Mouse (Mus musculus) liver, embryonic 13.5 days (tissue): Measurements from ENCODE around the gene Snapc2. TPM values are rescaled to one million over a fixed set of nuclear protein-coding genes. Genes with fewer than 3 reads are reported as not detected.

ENCODE experiments used
- ATAC-seq: fragments of 200-750 bp; cut with Nextera tagmentation; 2 replicates; pipeline ENCODE4 v1.8.0; 2017; ENCODE audit warnings: low read depth, mild to moderate bottlenecking, moderate number of reproducible peaks, moderate library complexity
- DNase-seq: peaks from one replicate; pipeline ENCODE4 v3.0.0; 2022
- H3K27ac ChIP-seq: fragments of 300-500 bp; sonication (generic); 2 replicates; pipeline ENCODE4 v1.5.1; 2015; ENCODE audit warnings: moderate library complexity, mild to moderate bottlenecking, inconsistent platforms
- H3K27me3 ChIP-seq: fragments of 300-500 bp; sonication (generic); 2 replicates; pipeline ENCODE4 v1.6.1; 2015; ENCODE audit warnings: mild to moderate bottlenecking, inconsistent platforms
- H3K36me3 ChIP-seq: fragments of 300-500 bp; sonication (generic); 2 replicates; pipeline ENCODE4 v1.6.1; 2015; ENCODE audit warnings: mild to moderate bottlenecking, inconsistent platforms
- H3K4me1 ChIP-seq: fragments of 300-500 bp; sonication (generic); replicated peaks from 2 replicates; pipeline ENCODE4 v1.6.1; 2015; ENCODE audit warnings: inconsistent platforms
- H3K4me2 ChIP-seq: fragments of 300-500 bp; sonication (generic); 2 replicates; pipeline ENCODE4 v1.6.1; 2015; ENCODE audit warnings: inconsistent platforms, mild to moderate bottlenecking, moderate library complexity
- H3K4me3 ChIP-seq: fragments of 300-500 bp; sonication (generic); replicated peaks from 2 replicates; pipeline ENCODE4 v1.5.1; 2015; ENCODE audit warnings: mild to moderate bottlenecking, inconsistent platforms
- H3K9ac ChIP-seq: fragments of 300-500 bp; sonication (generic); 2 replicates; pipeline ENCODE4 v1.6.1; 2015; ENCODE audit warnings: mild to moderate bottlenecking, inconsistent platforms
- H3K9me3 ChIP-seq: fragments of 300-500 bp; sonication (generic); replicated peaks from 2 replicates; pipeline ENCODE4 v1.6.1; 2016; ENCODE audit warnings: inconsistent platforms
- WGBS: fragments of 180-500 bp; shearing (Covaris S2); methylation state at CpG from one replicate; pipeline ENCODE4 v1.1.7; 2015; ENCODE audit not compliant: insufficient replicate concordance; 5-methylcytosine and 5-hydroxymethylcytosine counted together
- polyA plus RNA-seq: library from polyadenylated mRNA; unstranded; fragments of >200 nt; fragmentation: Nextera tagmentation; extraction: Ambion mirVana; gene quantifications from 2 replicates; pipeline ENCODE4 v1.2.1, GENCODE M21; 2015

Gene Snapc2
- polyA plus RNA-seq, 1 experiment from 2014 or later: 19.7 TPM

GRCm38 (mm10) chr8:4216791-4217621 is 35.9 kb upstream of the Snapc2 start, which contains the start of gene Prr36:
TSS of gene Prr36 (minus strand) at chr8:4217459.
- DNase-seq: no peak
- H3K4me2 ChIP-seq: peak within 1 kb of the TSS; percentile 67
- H3K9ac ChIP-seq: no peak within 1 kb of the TSS
- peaks cover 25% of the 10 kb centered on the region for H3K4me1 ChIP-seq
- no peak within 1 kb of the TSS for H3K27ac ChIP-seq
- no peaks in the 10 kb centered on the region for H3K9me3 ChIP-seq
- H3K36me3 ChIP-seq: no peaks in the 10 kb centered on the region
- 5% methylated on average over 44 of the region's 44 CpGs for WGBS
- H3K27me3 ChIP-seq: peaks cover 67% of the 10 kb centered on the region
- ATAC-seq: no peak
- H3K4me3 ChIP-seq: peak within 1 kb of the TSS; percentile 43

GRCm38 (mm10) chr8:4219617-4220016 is 33.3 kb upstream of the Snapc2 start:
- no peak overlapping the region for H3K4me2 ChIP-seq
- no peak overlapping the region for H3K9ac ChIP-seq
- H3K36me3 ChIP-seq: no peaks in the 10 kb centered on the region
- no peak for DNase-seq
- H3K9me3 ChIP-seq: no peaks in the 10 kb centered on the region
- 66% methylated on average over 3 of the region's 3 CpGs for WGBS
- no peak overlapping the region for H3K27ac ChIP-seq
- ATAC-seq: no peak
- H3K4me3 ChIP-seq: no peak overlapping the region
- H3K4me1 ChIP-seq: peaks cover 6% of the 10 kb centered on the region
- peaks cover 61% of the 10 kb centered on the region for H3K27me3 ChIP-seq

- Histone ChIP-seq H3K9me3 (no peaks in the 10 kb centered on the region), H3K27me3 (peaks cover 61% of the 10 kb centered on the region)
- ATAC-seq: no peak
Measured at GRCm38 (mm10) chr8:4222059-4222458, 30.8 kb upstream of the Snapc2 start.

GRCm38 (mm10) chr8:4226323-4226722 is 26.6 kb upstream of the Snapc2 start:
- H3K27me3 ChIP-seq: peaks cover 60% of the 10 kb centered on the region
- no peak overlapping the region for H3K9ac ChIP-seq
- H3K27ac ChIP-seq: no peak overlapping the region
- 22% methylated on average over 4 of the region's 4 CpGs for WGBS
- H3K4me2 ChIP-seq: peak overlapping the region; percentile 48
- H3K9me3 ChIP-seq: no peaks in the 10 kb centered on the region
- no peaks in the 10 kb centered on the region for H3K36me3 ChIP-seq
- peak overlapping the region; percentile 36 for H3K4me3 ChIP-seq
- DNase-seq (no peak), ATAC-seq (peak; percentile 11; the same call in 1 of the 2 replicates)
- peaks cover 20% of the 10 kb centered on the region for H3K4me1 ChIP-seq

More at GRCm38 (mm10) chr8:4222059-4222458, 30.8 kb upstream of the Snapc2 start:
- no peak for DNase-seq
- Histone ChIP-seq H3K4me3 (no peak overlapping the region), H3K9ac (no peak overlapping the region), H3K4me2 (no peak overlapping the region), H3K27ac (no peak overlapping the region), H3K36me3 (no peaks in the 10 kb centered on the region), H3K4me1 (peaks cover 7% of the 10 kb centered on the region)

- no peak for DNase-seq
- Histone ChIP-seq H3K4me1 (peaks cover 23% of the 10 kb centered on the region), H3K4me3 (peak within 1 kb of the TSS; percentile 36), H3K27ac (no peak within 1 kb of the TSS), H3K9me3 (no peaks in the 10 kb centered on the region), H3K9ac (peak within 1 kb of the TSS; percentile 26; the same call in 1 of the 2 replicates), H3K36me3 (no peaks in the 10 kb centered on the region), H3K4me2 (peak within 1 kb of the TSS; percentile 48), H3K27me3 (peaks cover 60% of the 10 kb centered on the region)
- WGBS: 8% methylated on average over 33 of the region's 33 CpGs
- ATAC-seq: peak; percentile 72
Measured at GRCm38 (mm10) chr8:4226739-4227347, 26.0 kb upstream of the Snapc2 start, which contains the start of gene Lrrc8e. TSS of gene Lrrc8e (plus strand) at chr8:4226827.

GRCm38 (mm10) chr8:4227919-4228318 is 25.0 kb upstream of the Snapc2 start:
- Histone ChIP-seq H3K4me1 (peaks cover 23% of the 10 kb centered on the region), H3K27me3 (peaks cover 60% of the 10 kb centered on the region), H3K4me2 (no peak overlapping the region), H3K4me3 (no peak overlapping the region), H3K36me3 (no peaks in the 10 kb centered on the region), H3K9me3 (no peaks in the 10 kb centered on the region), H3K27ac (no peak overlapping the region), H3K9ac (no peak overlapping the region)
- ATAC-seq (no peak), DNase-seq (no peak)
- WGBS: 64% methylated on average over 4 of the region's 4 CpGs

- H3K27ac ChIP-seq: no peak overlapping the region
- no peak for ATAC-seq
- peaks cover 23% of the 10 kb centered on the region for H3K4me1 ChIP-seq
- H3K36me3 ChIP-seq: no peaks in the 10 kb centered on the region
- peaks cover 45% of the 10 kb centered on the region for H3K27me3 ChIP-seq
- no peaks in the 10 kb centered on the region for H3K9me3 ChIP-seq
- no peak overlapping the region for H3K4me2 ChIP-seq
- WGBS: 55% methylated on average over 5 of the region's 5 CpGs
- no peak overlapping the region for H3K9ac ChIP-seq
- H3K4me3 ChIP-seq: no peak overlapping the region
- no peak for DNase-seq
Measured at GRCm38 (mm10) chr8:4229784-4230183, 23.1 kb upstream of the Snapc2 start.

- Histone ChIP-seq H3K4me2 (no peak overlapping the region), H3K4me1 (peaks cover 23% of the 10 kb centered on the region), H3K27me3 (peaks cover 40% of the 10 kb centered on the region), H3K9ac (no peak overlapping the region), H3K36me3 (no peaks in the 10 kb centered on the region), H3K4me3 (no peak overlapping the region), H3K27ac (no peak overlapping the region), H3K9me3 (no peaks in the 10 kb centered on the region)
- DNase-seq (no peak), ATAC-seq (peak; percentile 52)
- 45% methylated on average over 10 of the region's 10 CpGs for WGBS
Measured at GRCm38 (mm10) chr8:4230612-4231351, 22.1 kb upstream of the Snapc2 start.

GRCm38 (mm10) chr8:4237814-4238433 is 15.0 kb upstream of the Snapc2 start:
- Histone ChIP-seq H3K4me2 (peak overlapping the region; percentile 91), H3K9ac (peak overlapping the region; percentile 86), H3K27ac (peak overlapping the region; percentile 97), H3K9me3 (no peaks in the 10 kb centered on the region), H3K36me3 (peaks cover 23% of the 10 kb centered on the region), H3K27me3 (peaks cover 5% of the 10 kb centered on the region; the same call in 1 of the 2 replicates), H3K4me1 (peaks cover 47% of the 10 kb centered on the region), H3K4me3 (peak overlapping the region; percentile 81)
- WGBS: 18% methylated on average over 15 of the region's 15 CpGs
- DNase-seq (no peak), ATAC-seq (no peak; the same call in 1 of the 2 replicates)

- peak within 1 kb of the TSS; percentile 81 for H3K4me3 ChIP-seq
- H3K4me1 ChIP-seq: peaks cover 47% of the 10 kb centered on the region
- peaks cover 30% of the 10 kb centered on the region for H3K36me3 ChIP-seq
- peaks cover 5% of the 10 kb centered on the region; the same call in 1 of the 2 replicates for H3K27me3 ChIP-seq
- peak within 1 kb of the TSS; percentile 86 for H3K9ac ChIP-seq
- DNase-seq (peak; percentile 98), ATAC-seq (peak; percentile 93)
- under 1% methylated on average over 68 of the region's 71 CpGs for WGBS
- H3K27ac ChIP-seq: peak within 1 kb of the TSS; percentile 97
- H3K9me3 ChIP-seq: no peaks in the 10 kb centered on the region
- H3K4me2 ChIP-seq: peak within 1 kb of the TSS; percentile 91
Measured at GRCm38 (mm10) chr8:4238434-4239192, 14.3 kb upstream of the Snapc2 start, which contains the start of the genes Map2k7 and Gm49320. TSS of gene Map2k7 (plus strand) at chr8:4238740. TSS of gene Gm49320 (plus strand) at chr8:4238865.
